Mouse (Mus musculus) hindbrain, embryonic 15.5 days (tissue): ENCODE results near the gene Rarg. TPM values are rescaled to one million over a fixed set of nuclear protein-coding genes. Genes with fewer than 3 reads are reported as not detected.

Source experiments
- ATAC-seq: fragments of 200-750 bp; cut with Nextera tagmentation; 2 replicates; pipeline ENCODE4 v1.8.0; 2017; ENCODE audit warnings: low read depth, moderate number of reproducible peaks, moderate TSS enrichment; ENCODE audit not compliant: low FRiP score
- H3K27ac ChIP-seq: fragments of 300-500 bp; sonication (generic); replicated peaks from 2 replicates; pipeline ENCODE4 v1.5.1; 2015; ENCODE audit warnings: mild to moderate bottlenecking, inconsistent platforms
- H3K27me3 ChIP-seq: fragments of 300-500 bp; sonication (generic); 2 replicates; pipeline ENCODE4 v1.6.1; 2015; ENCODE audit warnings: control low read depth, inconsistent platforms
- H3K36me3 ChIP-seq: fragments of 300-500 bp; sonication (generic); 2 replicates; pipeline ENCODE4 v1.6.1; 2015; ENCODE audit warnings: control low read depth, inconsistent platforms
- H3K4me1 ChIP-seq: fragments of 300-500 bp; sonication (generic); replicated peaks from 2 replicates; pipeline ENCODE4 v1.6.1; 2015; ENCODE audit warnings: control low read depth, inconsistent platforms
- H3K4me2 ChIP-seq: fragments of 300-500 bp; sonication (generic); 2 replicates; pipeline ENCODE4 v1.6.1; 2015; ENCODE audit warnings: moderate library complexity, mild to moderate bottlenecking, inconsistent platforms
- H3K4me3 ChIP-seq: fragments of 300-500 bp; sonication (generic); 2 replicates; pipeline ENCODE4 v1.5.1; 2015; ENCODE audit warnings: mild to moderate bottlenecking, inconsistent platforms
- H3K9ac ChIP-seq: fragments of 300-500 bp; sonication (generic); 2 replicates; pipeline ENCODE4 v1.6.1; 2015; ENCODE audit warnings: inconsistent platforms
- H3K9me3 ChIP-seq: fragments of 300-500 bp; sonication (generic); 2 replicates; pipeline ENCODE4 v1.6.1; 2016; ENCODE audit warnings: control low read depth, inconsistent platforms
- WGBS: fragments of 180-500 bp; shearing (Covaris S2); methylation state at CpG from one replicate; pipeline ENCODE4 v1.1.7; 2015; 5-methylcytosine and 5-hydroxymethylcytosine counted together
- polyA plus RNA-seq: library from polyadenylated mRNA; unstranded; fragments of >200 nt; fragmentation: Nextera tagmentation; extraction: Ambion mirVana; gene quantifications from 2 replicates; pipeline ENCODE4 v1.2.1, GENCODE M21; 2015

Rarg gene
- polyA plus RNA-seq, 1 experiment from 2014 or later: 5.8 TPM

DNA sequence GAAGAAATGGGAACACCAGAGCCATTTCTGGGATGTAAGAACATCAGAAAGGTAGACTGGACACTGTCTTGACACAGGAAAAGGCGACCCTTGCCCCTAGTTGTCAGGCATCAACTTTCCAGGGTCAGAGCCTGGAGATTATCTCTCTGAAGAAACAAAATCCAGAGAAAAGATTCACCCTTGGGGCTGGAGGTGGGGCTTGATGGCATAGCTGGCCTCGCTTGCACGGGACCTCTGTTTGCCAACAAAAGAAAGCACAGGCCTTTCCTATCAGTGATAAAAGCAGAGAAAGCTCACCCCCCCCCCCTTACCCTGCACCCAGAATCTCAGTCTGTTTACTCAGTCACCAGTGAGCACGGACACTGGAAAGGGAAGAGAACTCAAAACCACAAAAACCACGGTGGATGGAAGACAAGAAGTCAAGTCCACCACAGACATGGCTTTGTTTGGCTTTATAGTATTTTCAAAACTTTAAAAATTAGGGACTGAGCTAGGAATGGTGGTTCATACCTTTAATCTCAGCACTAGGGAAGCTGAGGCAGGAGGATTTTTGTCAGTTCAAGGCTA lies 64.4 kb downstream of the Rarg start:
- Histone ChIP-seq H3K4me1 (no peaks in the 10 kb centered on the region), H3K4me2 (no peak overlapping the region), H3K9me3 (no peaks in the 10 kb centered on the region), H3K27ac (no peak overlapping the region), H3K27me3 (no peaks in the 10 kb centered on the region), H3K36me3 (no peaks in the 10 kb centered on the region), H3K9ac (no peak overlapping the region), H3K4me3 (no peak overlapping the region)
- ATAC-seq: no peak
- WGBS: 68% methylated on average over 5 of the region's 5 CpGs

- H3K27me3 ChIP-seq: no peaks in the 10 kb centered on the region
- no peaks in the 10 kb centered on the region for H3K36me3 ChIP-seq
- H3K4me1 ChIP-seq: no peaks in the 10 kb centered on the region
- no peak for ATAC-seq
- no peak overlapping the region for H3K27ac ChIP-seq
- no peak overlapping the region for H3K4me3 ChIP-seq
- no peaks in the 10 kb centered on the region for H3K9me3 ChIP-seq
- whole genome bisulfite sequencing: 77% methylated on average over 7 of the region's 7 CpGs
- H3K4me2 ChIP-seq: no peak overlapping the region
- H3K9ac ChIP-seq: no peak overlapping the region
Observed at GRCm38 (mm10) chr15:102192271-102192812, 65.0 kb downstream of the Rarg start.

DNA sequence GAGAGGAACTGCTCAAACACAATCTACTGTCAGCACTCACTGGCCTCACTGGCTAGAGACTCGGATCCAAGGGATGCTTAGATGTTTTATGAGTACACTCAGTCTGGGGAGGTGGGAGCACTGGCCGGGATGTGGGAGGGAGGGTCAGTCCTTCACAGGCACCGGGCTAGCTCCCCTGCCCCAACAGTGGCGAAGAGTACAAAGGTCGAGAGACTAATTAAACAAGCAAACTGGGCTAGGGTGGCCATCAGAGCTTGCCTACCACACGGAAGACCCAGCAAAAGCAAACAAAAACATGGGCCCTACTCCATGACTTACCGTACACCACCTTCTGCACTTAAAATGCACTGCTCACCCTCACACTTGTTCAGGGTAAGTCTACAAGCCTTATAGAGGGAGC lies 65.6 kb downstream of the Rarg start:
- Histone ChIP-seq H3K4me2 (no peak overlapping the region), H3K27me3 (no peaks in the 10 kb centered on the region), H3K9me3 (no peaks in the 10 kb centered on the region), H3K4me3 (no peak overlapping the region), H3K27ac (no peak overlapping the region), H3K9ac (no peak overlapping the region), H3K4me1 (no peaks in the 10 kb centered on the region), H3K36me3 (no peaks in the 10 kb centered on the region)
- whole genome bisulfite sequencing: 78% methylated on average over 7 of the region's 7 CpGs
- ATAC-seq: no peak

DNA sequence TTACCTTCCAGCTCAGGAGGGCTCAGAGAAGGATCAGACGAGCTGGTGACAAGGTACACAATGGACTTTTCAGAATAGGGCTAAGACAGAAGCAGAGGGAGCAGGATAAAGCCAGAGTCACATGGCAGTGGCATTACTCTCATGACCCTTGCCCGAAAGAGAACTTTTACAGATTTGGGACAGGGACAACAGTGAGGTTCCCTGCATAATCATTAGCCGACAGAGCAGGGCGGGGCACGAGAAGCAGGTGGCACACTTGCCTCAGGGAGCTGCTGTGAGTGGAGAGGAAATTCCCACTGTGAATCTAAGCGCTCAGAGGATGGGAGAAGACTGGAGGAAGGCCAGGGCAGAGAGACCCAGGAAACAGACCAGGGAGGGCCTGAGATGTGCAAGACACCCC lies 68.4 kb downstream of the Rarg start:
- H3K27me3 ChIP-seq: no peaks in the 10 kb centered on the region
- no peaks in the 10 kb centered on the region for H3K4me1 ChIP-seq
- no peak for ATAC-seq
- no peak overlapping the region for H3K4me3 ChIP-seq
- H3K9ac ChIP-seq: no peak overlapping the region
- H3K4me2 ChIP-seq: no peak overlapping the region
- no peak overlapping the region for H3K27ac ChIP-seq
- H3K36me3 ChIP-seq: 0 out of 2 replicates have a peak, but pooled peaks cover 2% of the 10 kb centered on the region
- H3K9me3 ChIP-seq: no peaks in the 10 kb centered on the region
- 57% methylated on average over 6 of the region's 6 CpGs for WGBS

- no peak overlapping the region for H3K4me2 ChIP-seq
- no peak overlapping the region for H3K4me3 ChIP-seq
- no peak for ATAC-seq
- no peaks in the 10 kb centered on the region for H3K27me3 ChIP-seq
- no peak overlapping the region for H3K9ac ChIP-seq
- no peak overlapping the region for H3K27ac ChIP-seq
- no peaks in the 10 kb centered on the region for H3K4me1 ChIP-seq
- H3K9me3 ChIP-seq: no peaks in the 10 kb centered on the region
- WGBS: 86% methylated on average over 10 of the region's 10 CpGs
- 0 out of 2 replicates have a peak, but pooled peaks cover 3% of the 10 kb centered on the region for H3K36me3 ChIP-seq
Observed at GRCm38 (mm10) chr15:102188096-102188495, 69.2 kb downstream of the Rarg start.

DNA sequence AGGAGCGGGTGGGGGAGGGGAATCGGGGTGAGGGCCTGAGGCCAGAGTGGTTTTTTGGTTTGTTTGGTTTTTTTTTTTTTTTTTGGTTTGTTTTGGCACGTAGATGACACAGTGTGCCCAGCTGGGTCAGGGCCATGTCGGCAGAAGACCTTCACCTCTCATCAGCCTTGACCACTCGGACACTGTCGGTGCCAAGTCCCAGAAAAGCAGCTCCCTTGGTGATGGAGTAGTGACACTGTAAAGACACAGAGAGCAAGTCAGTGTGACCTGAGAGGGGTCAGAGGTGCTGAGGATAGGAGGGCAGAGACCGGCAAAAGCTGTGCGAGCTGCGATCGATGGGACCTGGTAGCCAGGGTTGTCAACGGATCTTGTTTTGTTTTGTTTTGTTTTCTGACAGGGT lies 71.1 kb downstream of the Rarg start:
- ATAC-seq: no peak
- Histone ChIP-seq H3K27ac (no peak overlapping the region), H3K9ac (no peak overlapping the region), H3K9me3 (no peaks in the 10 kb centered on the region), H3K4me2 (no peak overlapping the region), H3K36me3 (0 out of 2 replicates have a peak, but pooled peaks cover 3% of the 10 kb centered on the region), H3K27me3 (no peaks in the 10 kb centered on the region), H3K4me1 (no peaks in the 10 kb centered on the region), H3K4me3 (no peak overlapping the region)
- WGBS: 81% methylated on average over 11 of the region's 11 CpGs

Other genes with a start within 250 kb of the Rarg start
- 6.9 and 10.4 TPM in 2 replicates for gene Krt18, start 229.3 kb downstream of the Rarg start, polyA plus RNA-seq
- gene Eif4b, start 183.7 kb downstream of the Rarg start, polyA plus RNA-seq: 77.1 and 79.3 TPM in 2 replicates
- 9.2 and 9.8 TPM in 2 replicates for gene Tns2, start 157.1 kb downstream of the Rarg start, polyA plus RNA-seq
- 87.9 and 93.5 TPM in 2 replicates for gene Spryd3, start 121.3 kb downstream of the Rarg start, polyA plus RNA-seq
- 3.3 and 5.6 TPM in 2 replicates for gene Igfbp6, start 113.2 kb downstream of the Rarg start, polyA plus RNA-seq
- 0.06 and 0.09 TPM in 2 replicates for gene Soat2, start 107.0 kb downstream of the Rarg start, polyA plus RNA-seq
- gene Zfp740, start 54.3 kb downstream of the Rarg start, polyA plus RNA-seq: 52.7 and 54.6 TPM in 2 replicates
- 39.2 and 40.1 TPM in 2 replicates for gene Csad, start 52.8 kb downstream of the Rarg start, polyA plus RNA-seq
- 1.1 and 1.2 TPM in 2 replicates for gene Itgb7, start 25.6 kb downstream of the Rarg start, polyA plus RNA-seq
- gene Gm9918, start 13.0 kb upstream of the Rarg start, polyA plus RNA-seq: 0.06 and 0.07 TPM in 2 replicates
- 59.7 and 63.5 TPM in 2 replicates for gene Mfsd5, start 21.9 kb upstream of the Rarg start, polyA plus RNA-seq
- gene Espl1, start 38.7 kb upstream of the Rarg start, polyA plus RNA-seq: 4.4 and 6.7 TPM in 2 replicates
- 460 and 473 TPM in 2 replicates for gene Pfdn5, start 68.6 kb upstream of the Rarg start, polyA plus RNA-seq
- 92.6 and 94.2 TPM in 2 replicates for gene Myg1, start 74.2 kb upstream of the Rarg start, polyA plus RNA-seq
- 36.8 and 37.9 TPM in 2 replicates for gene Aaas, start 93.3 kb upstream of the Rarg start, polyA plus RNA-seq
- 0.57 and 0.71 TPM in 2 replicates for gene Sp7, start 109.7 kb upstream of the Rarg start, polyA plus RNA-seq
- gene Sp1, start 148.6 kb upstream of the Rarg start, polyA plus RNA-seq: 3.4 and 4.0 TPM in 2 replicates
- 0.21 and 0.52 TPM in 2 replicates for gene Amhr2, start 187.8 kb upstream of the Rarg start, polyA plus RNA-seq
- 88.7 and 98.5 TPM in 2 replicates for gene Prr13, start 201.5 kb upstream of the Rarg start, polyA plus RNA-seq
- 124 and 126 TPM in 2 replicates for gene Pcbp2, start 213.0 kb upstream of the Rarg start, polyA plus RNA-seq
- 9.5 and 14.8 TPM in 2 replicates for gene Gm10337, start 246.2 kb upstream of the Rarg start, polyA plus RNA-seq